Mouse (Mus musculus) cerebellum, adult 2 months (tissue): Measurements from ENCODE around the gene Krt13. TPM values are rescaled to one million over a fixed set of nuclear protein-coding genes. Genes with fewer than 3 reads are reported as not detected.

ENCODE experiments used
- DNase-seq, 2 experiments: peaks; one replicate each; pipeline ENCODE4 v3.0.0; 2021
- H3K27ac ChIP-seq: fragments of 200-500 bp; 2 replicates; pipeline ENCODE4 v1.5.1; 2012; ENCODE audit warnings: low read length, control low read depth, inconsistent platforms; ENCODE audit not compliant: insufficient read depth
- H3K27me3 ChIP-seq: fragments of 200-500 bp; 2 replicates; pipeline ENCODE4 v1.6.1; 2012; ENCODE audit warnings: inconsistent platforms, mild to moderate bottlenecking, low read length, moderate library complexity; ENCODE audit not compliant: control insufficient read depth, insufficient read depth
- H3K4me1 ChIP-seq: fragments of 200-500 bp; 2 replicates; pipeline ENCODE4 v1.6.1; 2011; ENCODE audit warnings: low read length; ENCODE audit not compliant: control insufficient read depth, insufficient read depth
- H3K4me3 ChIP-seq: fragments of 200-500 bp; replicated peaks from 2 replicates; pipeline ENCODE3; 2011; ENCODE audit warnings: mild to moderate bottlenecking, low read depth, low read length, control low read depth; ENCODE audit not compliant: insufficient read depth
- CTCF ChIP-seq: fragments of 200-500 bp; IDR thresholded peaks from 2 replicates; pipeline ENCODE4 v1.5.1; 2011; ENCODE audit warnings: low read depth, mild to moderate bottlenecking, control low read depth, low read length, moderate library complexity, borderline replicate concordance; ENCODE audit not compliant: insufficient read depth
- POLR2A ChIP-seq: fragments of 200-500 bp; IDR thresholded peaks from 2 replicates; pipeline ENCODE4 v1.6.1; 2011; ENCODE audit warnings: low read length, control low read depth, borderline replicate concordance; ENCODE audit not compliant: insufficient read depth
- WGBS: fragments of 180-500 bp; shearing (Covaris S2); methylation state at CpG from one replicate; pipeline ENCODE4 v1.1.7; 2018; 5-methylcytosine and 5-hydroxymethylcytosine counted together
- polyA plus RNA-seq: library from polyadenylated mRNA; depleted of rRNA; stranded (reverse); fragments of >200 nt; gene quantifications from 2 replicates; pipeline ENCODE4 v1.2.3, GENCODE M21; 2012

The Krt13 gene
- polyA plus RNA-seq, 1 experiment = not detected

DNA sequence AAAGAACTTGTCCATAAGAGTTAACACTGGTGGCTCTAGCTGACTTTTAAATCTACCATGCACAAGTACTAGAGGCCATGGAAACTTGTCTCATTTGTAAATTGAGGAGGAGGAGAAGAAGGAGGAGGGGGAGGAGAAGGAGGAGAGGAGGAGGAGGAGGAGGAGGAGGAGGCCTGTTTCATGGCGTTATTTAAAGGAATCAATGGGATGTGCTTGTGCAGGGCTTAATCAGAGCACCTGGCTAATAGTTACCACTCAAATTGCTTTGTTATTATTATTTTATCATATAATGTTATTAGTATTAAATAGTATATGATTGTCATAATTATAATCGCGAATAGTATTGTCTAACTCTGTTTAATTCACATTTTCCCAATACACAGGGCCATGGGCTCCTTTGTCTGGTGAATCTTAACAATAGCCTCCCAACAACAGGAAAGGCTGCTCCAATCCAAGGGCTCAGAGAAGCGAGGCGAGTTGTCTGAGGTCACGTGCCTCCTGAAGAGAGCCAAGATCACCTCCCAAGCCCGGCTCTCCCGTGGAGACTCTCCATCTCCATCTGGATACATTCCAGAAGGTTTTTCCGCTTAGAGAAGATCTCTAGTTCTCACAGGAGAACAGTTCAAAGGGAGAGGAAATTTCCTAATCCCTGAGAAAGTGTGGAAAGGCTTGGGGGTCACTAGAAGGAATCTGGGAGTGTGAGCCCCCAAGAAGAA is 27.4 kb upstream of the Krt13 start, which contains the start of gene Krt19:
TSS of gene Krt19 (minus strand) at position 51 of the 716 bp plus-strand sequence.
- no peak for DNase-seq
- WGBS = 24% methylated on average over 9 of the region's 9 CpGs
- Histone ChIP-seq H3K4me3 (no peak within 1 kb of the TSS), H3K4me1 (no peaks in the 10 kb centered on the region; the same call in 1 of the 2 replicates), H3K27me3 (peaks cover 3% of the 10 kb centered on the region; the same call in 1 of the 2 replicates), H3K27ac (no peak within 1 kb of the TSS)
- TF ChIP-seq POLR2A (no peak), CTCF (no peak)

DNA sequence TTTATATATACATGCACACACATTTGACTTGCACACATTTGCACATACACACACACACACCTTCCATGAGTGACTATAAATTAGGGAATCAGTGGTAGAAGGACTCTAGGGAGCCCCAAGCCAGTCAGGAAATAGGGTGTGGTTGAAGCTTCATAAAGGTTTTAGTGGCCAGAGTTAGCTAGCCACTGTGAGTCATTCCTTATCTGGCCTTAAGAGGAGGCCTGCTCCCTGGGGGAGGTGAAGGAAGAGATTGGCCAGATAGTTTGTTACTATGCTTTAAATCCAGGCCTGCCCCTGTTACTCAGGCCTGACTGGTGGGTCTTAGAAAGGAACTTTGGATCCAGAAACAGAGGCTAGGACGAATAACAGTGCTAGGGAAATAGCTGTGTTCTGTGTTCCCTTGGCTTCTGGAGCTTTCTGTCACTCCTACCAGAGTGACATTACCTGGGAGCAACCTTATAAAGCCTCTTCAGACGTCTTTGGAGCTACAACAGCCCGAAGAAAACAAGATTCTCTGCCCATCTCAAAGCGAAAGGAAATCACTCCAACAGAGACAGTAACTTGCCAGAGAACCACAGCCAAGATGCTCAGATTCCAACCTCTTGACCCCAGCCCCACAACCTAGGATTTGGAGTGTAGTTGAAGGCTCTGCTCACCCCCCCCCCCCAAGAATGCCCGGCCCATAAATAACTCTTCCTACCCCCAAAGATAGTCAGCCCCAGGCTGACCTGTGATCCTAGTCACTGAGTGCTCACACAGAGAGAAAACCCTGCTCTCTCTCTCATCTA is 26.4 kb upstream of the Krt13 start:
- no peak for DNase-seq
- 89% methylated on average over 5 of the region's 5 CpGs for WGBS
- Histone ChIP-seq H3K27ac (no peak overlapping the region), H3K4me1 (no peaks in the 10 kb centered on the region; the same call in 1 of the 2 replicates), H3K27me3 (peaks cover 3% of the 10 kb centered on the region; the same call in 1 of the 2 replicates), H3K4me3 (no peak overlapping the region)
- TF ChIP-seq POLR2A (no peak), CTCF (no peak)

- TF ChIP-seq CTCF (no peak), POLR2A (no peak)
- DNase-seq = no peak
- Histone ChIP-seq H3K4me1 (no peaks in the 10 kb centered on the region; the same call in 1 of the 2 replicates), H3K4me3 (no peak overlapping the region), H3K27ac (no peak overlapping the region), H3K27me3 (peaks cover 3% of the 10 kb centered on the region; the same call in 1 of the 2 replicates)
- WGBS = 10% methylated on average over 13 of the region's 13 CpGs
These were observed 24.6 kb upstream of the Krt13 start for GRCm38 (mm10) chr11:100145858-100146560.

- no peak overlapping the region for H3K4me3 ChIP-seq
- no peak overlapping the region for H3K27ac ChIP-seq
- H3K4me1 ChIP-seq = no peaks in the 10 kb centered on the region; the same call in 1 of the 2 replicates
- DNase-seq = no peak
- 5% methylated on average over 20 of the region's 20 CpGs for WGBS
- TF ChIP-seq POLR2A (no peak), CTCF (no peak)
- peaks cover 3% of the 10 kb centered on the region; the same call in 1 of the 2 replicates for H3K27me3 ChIP-seq
These were observed 23.7 kb upstream of the Krt13 start for GRCm38 (mm10) chr11:100145104-100145503.

DNA sequence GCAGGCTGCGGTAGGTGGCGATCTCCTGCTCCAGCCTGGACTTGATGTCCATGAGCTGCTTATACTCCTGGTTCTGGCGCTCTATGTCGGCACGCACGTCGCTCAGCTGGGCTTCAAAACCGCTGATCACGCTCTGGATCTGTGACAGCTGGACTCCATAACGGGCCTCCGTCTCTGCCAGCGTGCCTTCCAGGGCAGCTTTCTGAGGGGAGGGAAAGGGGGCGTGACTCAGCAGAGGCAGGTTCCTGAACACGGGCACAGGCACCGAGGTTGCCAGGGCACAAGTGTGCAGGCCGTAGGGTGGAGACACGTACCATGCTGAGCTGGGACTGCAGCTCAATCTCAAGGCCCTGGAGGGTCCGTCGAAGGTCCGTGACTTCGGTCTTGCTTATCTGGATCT is 19.6 kb upstream of the Krt13 start:
- TF ChIP-seq POLR2A = no peak
- TF ChIP-seq CTCF = no peak
- no peak for DNase-seq
- no peak overlapping the region for H3K4me3 ChIP-seq
- H3K4me1 ChIP-seq = no peaks in the 10 kb centered on the region
- 49% methylated on average over 21 of the region's 21 CpGs for WGBS
- H3K27ac ChIP-seq = no peak overlapping the region
- H3K27me3 ChIP-seq = peaks cover 3% of the 10 kb centered on the region; the same call in 1 of the 2 replicates

DNA sequence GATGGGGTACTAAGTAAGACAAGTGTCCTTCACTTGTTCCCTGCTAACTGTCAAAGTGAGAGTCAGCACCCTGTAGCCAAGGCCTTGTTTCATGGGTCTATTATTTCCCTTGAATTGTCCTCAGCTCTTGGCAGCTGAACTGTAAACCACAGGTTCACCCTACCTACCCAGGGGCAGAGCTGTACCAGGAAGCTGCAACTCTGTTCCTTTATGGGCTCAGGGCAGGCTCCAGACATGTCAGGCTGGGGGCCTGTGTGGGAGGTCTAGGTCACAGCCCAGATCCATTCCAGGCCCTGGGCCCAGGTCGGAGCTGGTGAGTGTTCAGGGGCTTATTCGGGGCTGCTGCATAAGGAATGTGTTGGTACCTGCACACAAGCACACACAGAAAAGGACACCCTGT is 18.0 kb upstream of the Krt13 start:
- Histone ChIP-seq H3K4me1 (no peaks in the 10 kb centered on the region), H3K27ac (no peak overlapping the region), H3K4me3 (no peak overlapping the region), H3K27me3 (no peaks in the 10 kb centered on the region; the same call in 1 of the 2 replicates)
- WGBS = 81% methylated on average over 2 of the region's 2 CpGs
- no peak for TF ChIP-seq CTCF
- TF ChIP-seq POLR2A = no peak
- no peak for DNase-seq

GRCm38 (mm10) chr11:100138809-100139208 is 17.4 kb upstream of the Krt13 start:
- no peak overlapping the region for H3K27ac ChIP-seq
- DNase-seq = no peak
- H3K4me1 ChIP-seq = no peaks in the 10 kb centered on the region
- H3K4me3 ChIP-seq = no peak overlapping the region
- no peaks in the 10 kb centered on the region for H3K27me3 ChIP-seq
- 70% methylated on average over 7 of the region's 7 CpGs for WGBS
- TF ChIP-seq CTCF (no peak), POLR2A (no peak)
